Mouse (Mus musculus) MEL (cell line): Measurements from ENCODE around the gene Npas3. TPM values are rescaled to one million over a fixed set of nuclear protein-coding genes. Genes with fewer than 3 reads are reported as not detected.

Source experiments
- DNase-seq: peaks from one replicate; pipeline ENCODE4 v3.0.0; 2011; ENCODE audit warnings: low read depth, low spot score
- H3K27ac ChIP-seq: 2 replicates; pipeline ENCODE4 v1.5.1; 2012; ENCODE audit warnings: low read depth, mild to moderate bottlenecking, control low read depth, low read length, moderate library complexity; ENCODE audit not compliant: control insufficient read depth
- H3K27me3 ChIP-seq, 2 experiments: fragments of 150-350 bp in 1 of 2; sonication (generic) in 1 of 2; 2 replicates each; pipeline ENCODE4 v1.6.1; 2012; ENCODE audit warnings: low read length in 2 of 2, mild to moderate bottlenecking in 2 of 2, improper control_type of control experiment in 1 of 2, moderate library complexity in 1 of 2; ENCODE audit not compliant: insufficient read depth in 2 of 2, control insufficient read depth in 1 of 2
- H3K36me3 ChIP-seq, 2 experiments: 2 replicates each; pipeline ENCODE4 v1.6.1; 2012 to 2014; ENCODE audit warnings: low read length in 2 of 2, improper control_type of control experiment in 1 of 2, inconsistent platforms in 1 of 2, mild to moderate bottlenecking in 1 of 2; ENCODE audit not compliant: insufficient read depth in 2 of 2, control insufficient read depth in 1 of 2
- H3K4me1 ChIP-seq, 2 experiments: fragments of 150-350 bp in 1 of 2; sonication (generic) in 1 of 2; 2 replicates each; pipeline ENCODE4 v1.6.1; 2012; ENCODE audit warnings: low read length in 2 of 2, improper control_type of control experiment in 1 of 2, mild to moderate bottlenecking in 1 of 2; ENCODE audit not compliant: insufficient read depth in 2 of 2, control insufficient read depth in 1 of 2
- H3K4me3 ChIP-seq, 2 experiments: fragments of 150-350 bp in 1 of 2; sonication (generic) in 1 of 2; 2 replicates each; pipeline ENCODE4 v1.5.1; 2012; ENCODE audit warnings: low read depth in 2 of 2, low read length in 2 of 2, mild to moderate bottlenecking in 2 of 2, moderate library complexity in 2 of 2, control low read depth in 1 of 2, improper control_type of control experiment in 1 of 2; ENCODE audit not compliant: control insufficient read depth in 1 of 2, insufficient read depth in 1 of 2
- H3K79me2 ChIP-seq: 2 replicates; pipeline ENCODE4 v1.6.1; 2012; ENCODE audit warnings: mild to moderate bottlenecking, low read length, moderate library complexity; ENCODE audit not compliant: control insufficient read depth, poor library complexity, insufficient read depth
- H3K9ac ChIP-seq: 2 replicates; pipeline ENCODE4 v1.6.1; 2012; ENCODE audit warnings: low read depth, mild to moderate bottlenecking, control low read depth, low read length, moderate library complexity; ENCODE audit not compliant: control insufficient read depth, poor library complexity, severe bottlenecking
- H3K9me3 ChIP-seq: fragments of 150-350 bp; sonication (generic); replicated peaks from 2 replicates; pipeline ENCODE4 v1.6.1; 2012; ENCODE audit warnings: mild to moderate bottlenecking, low read length, improper control_type of control experiment, moderate library complexity; ENCODE audit not compliant: insufficient read depth
- BHLHE40 ChIP-seq: IDR thresholded peaks from 2 replicates; pipeline ENCODE4 v1.6.1; 2012; ENCODE audit warnings: low read depth, mild to moderate bottlenecking, inconsistent platforms, low read length, improper control_type of control experiment, borderline replicate concordance
- CHD1 ChIP-seq: IDR thresholded peaks from 2 replicates; pipeline ENCODE4 v1.6.1; 2012; ENCODE audit warnings: low read depth, mild to moderate bottlenecking, inconsistent platforms, low read length, improper control_type of control experiment
- CHD2 ChIP-seq: IDR thresholded peaks from 2 replicates; pipeline ENCODE4 v1.6.1; 2011; ENCODE audit warnings: low read length, improper control_type of control experiment
- E2F4 ChIP-seq: IDR thresholded peaks from 2 replicates; pipeline ENCODE4 v1.6.1; 2011; ENCODE audit warnings: low read depth, low read length, improper control_type of control experiment, borderline replicate concordance
- ELF1 ChIP-seq: IDR thresholded peaks from 2 replicates; pipeline ENCODE4 v1.6.1; 2014; ENCODE audit warnings: low read depth, mild to moderate bottlenecking, inconsistent platforms, low read length, improper control_type of control experiment, moderate library complexity
- ETS1 ChIP-seq: IDR thresholded peaks from 2 replicates; pipeline ENCODE4 v1.6.1; 2012; ENCODE audit warnings: low read depth, mild to moderate bottlenecking, inconsistent platforms, low read length, improper control_type of control experiment, moderate library complexity
- GABPA ChIP-seq: IDR thresholded peaks from 2 replicates; pipeline ENCODE4 v1.6.1; 2012; ENCODE audit warnings: low read depth, mild to moderate bottlenecking, inconsistent platforms, low read length, improper control_type of control experiment, moderate library complexity
- GATA1 ChIP-seq: IDR thresholded peaks from 2 replicates; pipeline ENCODE4 v1.6.1; 2011; ENCODE audit warnings: low read depth, low read length, improper control_type of control experiment
- HCFC1 ChIP-seq: IDR thresholded peaks from 2 replicates; pipeline ENCODE4 v1.6.1; 2012; ENCODE audit warnings: low read depth, mild to moderate bottlenecking, inconsistent platforms, low read length, improper control_type of control experiment, moderate library complexity
- JUND ChIP-seq: IDR thresholded peaks from 2 replicates; pipeline ENCODE4 v1.6.1; 2011; ENCODE audit warnings: low read depth, mild to moderate bottlenecking, improper control_type of control experiment, low read length
- KAT2A ChIP-seq: conservative IDR thresholded peaks from 2 replicates; pipeline ENCODE4 v1.6.1; 2012; ENCODE audit warnings: low read depth, low read length, improper control_type of control experiment, inconsistent platforms
- MAZ ChIP-seq: IDR thresholded peaks from 2 replicates; pipeline ENCODE4 v1.6.1; 2012; ENCODE audit warnings: low read depth, mild to moderate bottlenecking, inconsistent platforms, low read length, improper control_type of control experiment
- MEF2A ChIP-seq: IDR thresholded peaks from 2 replicates; pipeline ENCODE4 v1.6.1; 2014; ENCODE audit warnings: low read depth, mild to moderate bottlenecking, inconsistent platforms, low read length, improper control_type of control experiment; ENCODE audit not compliant: poor library complexity, insufficient replicate concordance, severe bottlenecking; ENCODE audit errors: extremely low read depth
- MYC ChIP-seq: IDR thresholded peaks from 2 replicates; pipeline ENCODE4 v1.6.1; 2011; ENCODE audit warnings: low read depth, mild to moderate bottlenecking, low read length, improper control_type of control experiment, moderate library complexity
- NELFE ChIP-seq: IDR thresholded peaks from 2 replicates; pipeline ENCODE4 v1.6.1; 2011; ENCODE audit warnings: low read depth, low read length, improper control_type of control experiment
- NRF1 ChIP-seq: IDR thresholded peaks from 2 replicates; pipeline ENCODE4 v1.6.1; 2014; ENCODE audit warnings: low read depth, mild to moderate bottlenecking, inconsistent platforms, low read length, improper control_type of control experiment, moderate library complexity; ENCODE audit not compliant: poor library complexity, insufficient read depth, severe bottlenecking
- POLR2A ChIP-seq, 2 experiments: IDR thresholded peaks; 2 replicates each; pipeline ENCODE4 v1.6.1; 2011 to 2012; ENCODE audit warnings: low read length in 2 of 2, mild to moderate bottlenecking in 2 of 2, control low read depth in 1 of 2, improper control_type of control experiment in 1 of 2, low read depth in 1 of 2, moderate library complexity in 1 of 2; ENCODE audit not compliant: control insufficient read depth in 1 of 2, insufficient read depth in 1 of 2, poor library complexity in 1 of 2
- POLR2AphosphoS5 ChIP-seq: IDR thresholded peaks from 2 replicates; pipeline ENCODE4 v1.6.1; 2012; ENCODE audit warnings: low read depth, borderline replicate concordance, mild to moderate bottlenecking, inconsistent platforms, low read length, moderate library complexity, mixed read lengths
- RAD21 ChIP-seq: IDR thresholded peaks from 2 replicates; pipeline ENCODE4 v1.6.1; 2011; ENCODE audit warnings: mild to moderate bottlenecking, low read depth, low read length, improper control_type of control experiment
- RCOR1 ChIP-seq: IDR thresholded peaks from 2 replicates; pipeline ENCODE4 v1.6.1; 2012; ENCODE audit warnings: low read depth, mild to moderate bottlenecking, inconsistent platforms, low read length, improper control_type of control experiment
- SIN3A ChIP-seq: IDR thresholded peaks from 2 replicates; pipeline ENCODE4 v1.6.1; 2012; ENCODE audit warnings: low read length, improper control_type of control experiment, inconsistent platforms
- SMC3 ChIP-seq: IDR thresholded peaks from 2 replicates; pipeline ENCODE4 v1.6.1; 2011; ENCODE audit warnings: low read depth, low read length, improper control_type of control experiment
- TBP ChIP-seq: IDR thresholded peaks from 2 replicates; pipeline ENCODE4 v1.8.0; 2011; ENCODE audit warnings: low read depth, low read length, improper control_type of control experiment
- TCF12 ChIP-seq: IDR thresholded peaks from 2 replicates; pipeline ENCODE4 v1.6.1; 2014; ENCODE audit warnings: low read depth, mild to moderate bottlenecking, inconsistent platforms, low read length, improper control_type of control experiment, moderate library complexity
- ZC3H11A ChIP-seq: IDR thresholded peaks from 2 replicates; pipeline ENCODE4 v1.6.1; 2012; ENCODE audit warnings: low read depth, mild to moderate bottlenecking, inconsistent platforms, low read length, improper control_type of control experiment
- ZMIZ1 ChIP-seq: IDR thresholded peaks from 2 replicates; pipeline ENCODE4 v1.6.1; 2012; ENCODE audit warnings: low read depth, mild to moderate bottlenecking, inconsistent platforms, low read length, improper control_type of control experiment, moderate library complexity
- ZNF384 ChIP-seq: IDR thresholded peaks from 2 replicates; pipeline ENCODE4 v1.6.1; 2012; ENCODE audit warnings: low read depth, mild to moderate bottlenecking, inconsistent platforms, low read length, improper control_type of control experiment
- polyA plus RNA-seq, 2 experiments: library from polyadenylated mRNA; stranded (reverse) in 1 of 2; unstranded in 1 of 2; fragments of >175 nt in 1 of 2; fragments of >200 nt in 1 of 2; gene quantifications; 2 replicates each; pipeline versions ENCODE4 v1.2.1 to v1.2.4; 2012; ENCODE audit warnings: low replicate concordance in 2 of 2, low read depth in 1 of 2; ENCODE audit not compliant: insufficient read length in 2 of 2, insufficient read depth in 1 of 2, missing spikeins in 1 of 2
- total RNA-seq: library from RNA; depleted of rRNA; stranded (reverse); fragments of 300-350 nt; gene quantifications from 2 replicates; pipeline ENCODE4 v1.2.3, GENCODE M21; 2012

The Npas3 gene
- total and polyA plus RNA-seq, 3 experiments: not detected

- Histone ChIP-seq H3K9ac (no peak overlapping the region), H3K27ac (no peak overlapping the region), H3K36me3 (no peaks in the 10 kb centered on the region), H3K4me3 (no peak overlapping the region), H3K9me3 (no peaks in the 10 kb centered on the region), H3K79me2 (no peaks in the 10 kb centered on the region), H3K4me1 (no peaks in the 10 kb centered on the region), H3K27me3 (no peaks in the 10 kb centered on the region)
- no peak for TF ChIP-seq SMC3
- no peak for TF ChIP-seq NELFE
- no peak for TF ChIP-seq GATA1
- no peak for TF ChIP-seq ELF1
- no peak for TF ChIP-seq RCOR1
- no peak for TF ChIP-seq ETS1
- no peak for DNase-seq
Observed at GRCm38 (mm10) chr12:53881684-53882083, 633.2 kb downstream of the Npas3 start.

- no peaks in the 10 kb centered on the region for H3K4me1 ChIP-seq
- no peaks in the 10 kb centered on the region for H3K36me3 ChIP-seq
- H3K27ac ChIP-seq: no peak overlapping the region
- TF ChIP-seq ETS1 (no peak), HCFC1 (no peak), MEF2A (no peak), ZMIZ1 (no peak), E2F4 (no peak), KAT2A (no peak), RAD21 (no peak), CHD2 (no peak)
- H3K4me3 ChIP-seq: no peak overlapping the region
- no peaks in the 10 kb centered on the region for H3K27me3 ChIP-seq
- no peaks in the 10 kb centered on the region for H3K79me2 ChIP-seq
- DNase-seq: no peak
- no peaks in the 10 kb centered on the region for H3K9me3 ChIP-seq
- no peak overlapping the region for H3K9ac ChIP-seq
Observed at GRCm38 (mm10) chr12:53882863-53883262, 634.4 kb downstream of the Npas3 start.

GRCm38 (mm10) chr12:53888624-53889023 is 640.1 kb downstream of the Npas3 start:
- Histone ChIP-seq H3K9me3 (no peaks in the 10 kb centered on the region), H3K4me1 (no peaks in the 10 kb centered on the region), H3K9ac (no peak overlapping the region), H3K36me3 (no peaks in the 10 kb centered on the region), H3K4me3 (no peak overlapping the region), H3K79me2 (no peaks in the 10 kb centered on the region), H3K27ac (no peak overlapping the region), H3K27me3 (no peaks in the 10 kb centered on the region)
- DNase-seq: no peak
- TF ChIP-seq GABPA (no peak), MYC (no peak), TCF12 (no peak), TBP (no peak), MEF2A (no peak), JUND (no peak), CHD1 (no peak), POLR2AphosphoS5 (no peak), BHLHE40 (no peak), POLR2A (IDR thresholded peaks at IDR 0.05; ENCODE audit: control insufficient read depth in 1 of 2, insufficient read depth in 1 of 2, low read depth in 1 of 2, low read length in 2 of 2, poor library complexity in 1 of 2) (no peak), ZNF384 (no peak), NRF1 (no peak), ZC3H11A (no peak), SIN3A (no peak), MAZ (no peak)
